Mouse (Mus musculus): Measurements from ENCODE around the gene Snap91. TPM values are rescaled to one million over a fixed set of nuclear protein-coding genes. Genes with fewer than 3 reads are reported as not detected.

Gene Snap91
- polyA plus RNA-seq, 1 experiment from 2014 or later: 4.9 TPM

GRCm38 (mm10) chr9:86819366-86819765, 61.1 kb downstream of the Snap91 start:
- ATAC-seq (ENCODE audit: low read depth): no peak
- no peaks in the 10 kb centered on the region for H3K27me3 ChIP-seq (ENCODE audit: control insufficient read depth, insufficient read depth, low read depth, low read length)
- H3K9me3 ChIP-seq (ENCODE audit: control insufficient read depth, low read length): no peaks in the 10 kb centered on the region
- whole genome bisulfite sequencing: 80% methylated on average over 5 of the region's 5 CpGs
- no peaks in the 10 kb centered on the region for H3K36me3 ChIP-seq (ENCODE audit: control insufficient read depth, insufficient read depth, low read length)
- no peak overlapping the region for H3K9ac ChIP-seq (ENCODE audit: low read length)
- no peak overlapping the region for H3K4me2 ChIP-seq (ENCODE audit: low read depth, low read length)
- H3K4me3 ChIP-seq (ENCODE audit: low read length): no peak overlapping the region
- no peaks in the 10 kb centered on the region for H3K4me1 ChIP-seq (replicated peaks; ENCODE audit: control insufficient read depth, insufficient read depth, low read length)
- H3K27ac ChIP-seq (ENCODE audit: low read length): no peak overlapping the region

- no peaks in the 10 kb centered on the region for H3K4me1 ChIP-seq (replicated peaks; ENCODE audit: control insufficient read depth, insufficient read depth, low read length)
- no peaks in the 10 kb centered on the region for H3K27me3 ChIP-seq (ENCODE audit: control insufficient read depth, insufficient read depth, low read depth, low read length)
- H3K36me3 ChIP-seq (ENCODE audit: control insufficient read depth, insufficient read depth, low read length): no peaks in the 10 kb centered on the region
- 53% methylated on average over 4 of the region's 4 CpGs for WGBS
- ATAC-seq (ENCODE audit: low read depth): no peak
- no peaks in the 10 kb centered on the region for H3K9me3 ChIP-seq (ENCODE audit: control insufficient read depth, low read length)
- H3K4me3 ChIP-seq (ENCODE audit: low read length): no peak overlapping the region
- no peak overlapping the region for H3K9ac ChIP-seq (ENCODE audit: low read length)
- H3K27ac ChIP-seq (ENCODE audit: low read length): no peak overlapping the region
- H3K4me2 ChIP-seq (ENCODE audit: low read depth, low read length): no peak overlapping the region
Observed at GRCm38 (mm10) chr9:86817673-86818072, 62.8 kb downstream of the Snap91 start.

GRCm38 (mm10) chr9:86814340-86814739, 66.1 kb downstream of the Snap91 start:
- Histone ChIP-seq H3K27me3 (ENCODE audit: control insufficient read depth, insufficient read depth, low read depth, low read length) (no peaks in the 10 kb centered on the region), H3K9ac (ENCODE audit: low read length) (no peak overlapping the region), H3K27ac (ENCODE audit: low read length) (no peak overlapping the region), H3K4me2 (ENCODE audit: low read depth, low read length) (no peak overlapping the region), H3K9me3 (ENCODE audit: control insufficient read depth, low read length) (no peaks in the 10 kb centered on the region), H3K4me3 (ENCODE audit: low read length) (no peak overlapping the region), H3K4me1 (replicated peaks; ENCODE audit: control insufficient read depth, insufficient read depth, low read length) (no peaks in the 10 kb centered on the region), H3K36me3 (ENCODE audit: control insufficient read depth, insufficient read depth, low read length) (no peaks in the 10 kb centered on the region)
- no peak for ATAC-seq (ENCODE audit: low read depth)
- WGBS: 71% methylated on average over 6 of the region's 6 CpGs

GRCm38 (mm10) chr9:86813327-86813726, 67.1 kb downstream of the Snap91 start:
- Histone ChIP-seq H3K27me3 (ENCODE audit: control insufficient read depth, insufficient read depth, low read depth, low read length) (no peaks in the 10 kb centered on the region), H3K9ac (ENCODE audit: low read length) (no peak overlapping the region), H3K4me1 (replicated peaks; ENCODE audit: control insufficient read depth, insufficient read depth, low read length) (no peaks in the 10 kb centered on the region), H3K4me2 (ENCODE audit: low read depth, low read length) (no peak overlapping the region), H3K27ac (ENCODE audit: low read length) (no peak overlapping the region), H3K9me3 (ENCODE audit: control insufficient read depth, low read length) (no peaks in the 10 kb centered on the region), H3K36me3 (ENCODE audit: control insufficient read depth, insufficient read depth, low read length) (no peaks in the 10 kb centered on the region), H3K4me3 (ENCODE audit: low read length) (no peak overlapping the region)
- no peak for ATAC-seq (ENCODE audit: low read depth)
- 36% methylated on average over 5 of the region's 5 CpGs for WGBS

- Histone ChIP-seq H3K27me3 (ENCODE audit: control insufficient read depth, insufficient read depth, low read depth, low read length) (no peaks in the 10 kb centered on the region), H3K4me1 (replicated peaks; ENCODE audit: control insufficient read depth, insufficient read depth, low read length) (no peaks in the 10 kb centered on the region), H3K4me2 (ENCODE audit: low read depth, low read length) (no peak overlapping the region), H3K36me3 (ENCODE audit: control insufficient read depth, insufficient read depth, low read length) (no peaks in the 10 kb centered on the region), H3K9ac (ENCODE audit: low read length) (no peak overlapping the region), H3K9me3 (ENCODE audit: control insufficient read depth, low read length) (no peaks in the 10 kb centered on the region), H3K27ac (ENCODE audit: low read length) (no peak overlapping the region), H3K4me3 (ENCODE audit: low read length) (no peak overlapping the region)
- 40% methylated on average over 5 of the region's 5 CpGs for WGBS
- no peak for ATAC-seq (ENCODE audit: low read depth)
Observed at GRCm38 (mm10) chr9:86810696-86811232, 69.7 kb downstream of the Snap91 start.

- ATAC-seq (ENCODE audit: low read depth): no peak
- Histone ChIP-seq H3K4me1 (replicated peaks; ENCODE audit: control insufficient read depth, insufficient read depth, low read length) (no peaks in the 10 kb centered on the region), H3K4me3 (ENCODE audit: low read length) (no peak overlapping the region), H3K27ac (ENCODE audit: low read length) (no peak overlapping the region), H3K9me3 (ENCODE audit: control insufficient read depth, low read length) (no peaks in the 10 kb centered on the region), H3K36me3 (ENCODE audit: control insufficient read depth, insufficient read depth, low read length) (no peaks in the 10 kb centered on the region), H3K27me3 (ENCODE audit: control insufficient read depth, insufficient read depth, low read depth, low read length) (no peaks in the 10 kb centered on the region), H3K4me2 (ENCODE audit: low read depth, low read length) (no peak overlapping the region), H3K9ac (ENCODE audit: low read length) (no peak overlapping the region)
- 70% methylated on average over 3 of the region's 3 CpGs for WGBS
Observed at GRCm38 (mm10) chr9:86810213-86810612, 70.2 kb downstream of the Snap91 start.

- Histone ChIP-seq H3K36me3 (ENCODE audit: control insufficient read depth, insufficient read depth, low read length) (no peaks in the 10 kb centered on the region), H3K9me3 (ENCODE audit: control insufficient read depth, low read length) (no peaks in the 10 kb centered on the region), H3K4me1 (replicated peaks; ENCODE audit: control insufficient read depth, insufficient read depth, low read length) (no peaks in the 10 kb centered on the region), H3K27ac (ENCODE audit: low read length) (no peak overlapping the region), H3K27me3 (ENCODE audit: control insufficient read depth, insufficient read depth, low read depth, low read length) (no peaks in the 10 kb centered on the region), H3K9ac (ENCODE audit: low read length) (no peak overlapping the region), H3K4me2 (ENCODE audit: low read depth, low read length) (no peak overlapping the region), H3K4me3 (ENCODE audit: low read length) (no peak overlapping the region)
- WGBS: 21% methylated on average over 3 of the region's 3 CpGs
- ATAC-seq (ENCODE audit: low read depth): no peak
Observed at GRCm38 (mm10) chr9:86800600-86801163, 79.8 kb downstream of the Snap91 start.

GRCm38 (mm10) chr9:86799099-86799498, 81.4 kb downstream of the Snap91 start:
- Histone ChIP-seq H3K27ac (ENCODE audit: low read length) (no peak overlapping the region), H3K4me2 (ENCODE audit: low read depth, low read length) (no peak overlapping the region), H3K36me3 (ENCODE audit: control insufficient read depth, insufficient read depth, low read length) (no peaks in the 10 kb centered on the region), H3K9ac (ENCODE audit: low read length) (no peak overlapping the region), H3K27me3 (ENCODE audit: control insufficient read depth, insufficient read depth, low read depth, low read length) (no peaks in the 10 kb centered on the region), H3K4me3 (ENCODE audit: low read length) (no peak overlapping the region), H3K4me1 (replicated peaks; ENCODE audit: control insufficient read depth, insufficient read depth, low read length) (no peaks in the 10 kb centered on the region), H3K9me3 (ENCODE audit: control insufficient read depth, low read length) (no peaks in the 10 kb centered on the region)
- no peak for ATAC-seq (ENCODE audit: low read depth)
- WGBS: 71% methylated on average over 7 of the region's 7 CpGs

- Histone ChIP-seq H3K27ac (ENCODE audit: low read length) (no peak overlapping the region), H3K4me2 (ENCODE audit: low read depth, low read length) (no peak overlapping the region), H3K4me3 (ENCODE audit: low read length) (no peak overlapping the region), H3K9ac (ENCODE audit: low read length) (no peak overlapping the region), H3K9me3 (ENCODE audit: control insufficient read depth, low read length) (no peaks in the 10 kb centered on the region), H3K36me3 (ENCODE audit: control insufficient read depth, insufficient read depth, low read length) (no peaks in the 10 kb centered on the region), H3K27me3 (ENCODE audit: control insufficient read depth, insufficient read depth, low read depth, low read length) (no peaks in the 10 kb centered on the region), H3K4me1 (replicated peaks; ENCODE audit: control insufficient read depth, insufficient read depth, low read length) (no peaks in the 10 kb centered on the region)
- WGBS: 35% methylated on average over 7 of the region's 7 CpGs
- ATAC-seq (ENCODE audit: low read depth): no peak
Observed at GRCm38 (mm10) chr9:86798686-86799085, 81.8 kb downstream of the Snap91 start.

- Histone ChIP-seq H3K27ac (ENCODE audit: low read length) (no peak overlapping the region), H3K27me3 (ENCODE audit: control insufficient read depth, insufficient read depth, low read depth, low read length) (no peaks in the 10 kb centered on the region), H3K9me3 (ENCODE audit: control insufficient read depth, low read length) (no peaks in the 10 kb centered on the region), H3K4me3 (ENCODE audit: low read length) (no peak overlapping the region), H3K36me3 (ENCODE audit: control insufficient read depth, insufficient read depth, low read length) (no peaks in the 10 kb centered on the region), H3K9ac (ENCODE audit: low read length) (no peak overlapping the region), H3K4me2 (ENCODE audit: low read depth, low read length) (no peak overlapping the region), H3K4me1 (replicated peaks; ENCODE audit: control insufficient read depth, insufficient read depth, low read length) (no peaks in the 10 kb centered on the region)
- 78% methylated on average over 5 of the region's 5 CpGs for WGBS
- ATAC-seq (ENCODE audit: low read depth): no peak
Observed at GRCm38 (mm10) chr9:86798129-86798528, 82.3 kb downstream of the Snap91 start.

Data from lung, embryonic 16.5 days (tissue).